Mouse (Mus musculus) embryonic facial prominence, embryonic 15.5 days (tissue): Measurements from ENCODE around the gene Kcnk13. TPM values are rescaled to one million over a fixed set of nuclear protein-coding genes. Genes with fewer than 3 reads are reported as not detected.
"Not testable (repeated sequence)": the region's sequence is repeated elsewhere in the genome, so short reads cannot be mapped to it uniquely, and the experiment has no call there.

Source experiments
- ATAC-seq: fragments of 200-750 bp; cut with Nextera tagmentation; 2 replicates; pipeline ENCODE4 v1.8.0; 2017; ENCODE audit warnings: low read depth, moderate TSS enrichment; ENCODE audit not compliant: insufficient number of reproducible peaks, low FRiP score, low TSS enrichment
- H3K27ac ChIP-seq: fragments of 300-500 bp; sonication (generic); replicated peaks from 2 replicates; pipeline ENCODE4 v1.5.1; 2015; ENCODE audit warnings: mild to moderate bottlenecking, inconsistent platforms
- H3K27me3 ChIP-seq: fragments of 300-500 bp; sonication (generic); 2 replicates; pipeline ENCODE4 v1.6.1; 2015; ENCODE audit warnings: inconsistent platforms
- H3K36me3 ChIP-seq: fragments of 300-500 bp; sonication (generic); 2 replicates; pipeline ENCODE4 v1.6.1; 2015; ENCODE audit warnings: mild to moderate bottlenecking, inconsistent platforms
- H3K4me1 ChIP-seq: fragments of 300-500 bp; sonication (generic); 2 replicates; pipeline ENCODE4 v1.6.1; 2015; ENCODE audit warnings: inconsistent platforms
- H3K4me2 ChIP-seq: fragments of 300-500 bp; sonication (generic); replicated peaks from 2 replicates; pipeline ENCODE4 v1.6.1; 2015; ENCODE audit warnings: mild to moderate bottlenecking, inconsistent platforms
- H3K4me3 ChIP-seq: fragments of 300-500 bp; sonication (generic); replicated peaks from 2 replicates; pipeline ENCODE4 v1.5.1; 2015; ENCODE audit warnings: mild to moderate bottlenecking, inconsistent platforms
- H3K9ac ChIP-seq: fragments of 300-500 bp; sonication (generic); 2 replicates; pipeline ENCODE4 v1.6.1; 2015; ENCODE audit warnings: inconsistent platforms
- H3K9me3 ChIP-seq: fragments of 300-500 bp; sonication (generic); replicated peaks from 2 replicates; pipeline ENCODE4 v1.6.1; 2016; ENCODE audit warnings: inconsistent platforms
- WGBS: fragments of 180-500 bp; shearing (Covaris S2); methylation state at CpG from one replicate; pipeline ENCODE4 v1.1.7; 2015; 5-methylcytosine and 5-hydroxymethylcytosine counted together
- polyA plus RNA-seq: library from polyadenylated mRNA; unstranded; fragments of >200 nt; fragmentation: Nextera tagmentation; extraction: Ambion mirVana; gene quantifications from 2 replicates; pipeline ENCODE4 v1.2.1, GENCODE M21; 2015

Kcnk13 gene
- polyA plus RNA-seq, 1 experiment from 2014 or later, result 2.9 TPM

DNA sequence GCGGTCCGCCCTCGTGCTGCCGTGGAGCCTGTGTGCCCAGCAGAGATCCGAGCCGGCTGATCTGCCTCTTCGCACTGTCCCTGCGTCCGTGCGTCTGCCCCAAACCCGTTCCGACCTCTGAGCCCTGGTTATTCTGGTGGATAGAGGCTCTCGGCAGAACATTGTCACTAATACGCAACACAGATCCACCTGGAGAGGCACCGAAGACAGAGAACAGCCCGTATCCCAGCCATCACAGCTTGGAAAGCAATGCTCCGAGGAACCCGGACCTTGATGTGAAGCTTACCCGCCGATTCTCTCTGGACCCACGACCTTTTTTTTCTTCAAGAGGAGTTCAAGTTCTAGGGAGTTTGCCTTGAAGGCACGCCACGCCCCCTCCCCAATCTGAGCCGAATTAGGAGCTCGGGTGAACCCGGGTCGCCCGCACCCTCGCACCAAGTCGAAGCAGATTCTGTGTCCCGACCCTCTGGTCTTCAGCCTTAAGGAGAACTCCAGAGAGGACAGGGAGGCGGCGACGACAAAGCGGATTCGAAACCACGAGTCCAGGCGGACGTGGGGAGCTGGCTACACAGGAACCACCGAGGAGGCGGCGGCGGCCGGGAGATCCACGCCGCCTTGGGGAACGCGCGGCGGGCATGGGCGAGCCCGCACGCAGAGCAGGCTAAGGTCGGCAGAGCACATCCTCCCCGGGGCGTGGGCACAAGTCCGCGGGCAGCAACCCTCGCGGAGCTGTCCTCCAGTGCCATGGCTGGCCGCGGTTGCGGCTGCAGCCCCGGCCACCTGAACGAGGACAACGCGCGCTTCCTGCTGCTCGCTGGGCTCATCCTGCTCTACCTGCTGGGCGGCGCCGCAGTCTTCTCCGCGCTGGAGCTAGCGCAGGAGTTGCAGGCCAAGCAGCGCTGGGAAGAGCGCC is 1.2 kb downstream of the Kcnk13 start:
- ATAC-seq, result peak; percentile 31; the same call in 1 of the 2 replicates
- H3K36me3 ChIP-seq, result no peaks in the 10 kb centered on the region
- H3K27ac ChIP-seq, result no peak overlapping the region
- under 1% methylated on average over 77 of the region's 77 CpGs for WGBS
- H3K4me2 ChIP-seq, result peak overlapping the region; percentile 97
- H3K9me3 ChIP-seq, result no peaks in the 10 kb centered on the region
- H3K27me3 ChIP-seq, result peaks cover 75% of the 10 kb centered on the region
- peak overlapping the region; percentile 53 for H3K4me3 ChIP-seq
- peak overlapping the region; percentile 6; the same call in 1 of the 2 replicates for H3K9ac ChIP-seq
- peaks cover 32% of the 10 kb centered on the region for H3K4me1 ChIP-seq

DNA sequence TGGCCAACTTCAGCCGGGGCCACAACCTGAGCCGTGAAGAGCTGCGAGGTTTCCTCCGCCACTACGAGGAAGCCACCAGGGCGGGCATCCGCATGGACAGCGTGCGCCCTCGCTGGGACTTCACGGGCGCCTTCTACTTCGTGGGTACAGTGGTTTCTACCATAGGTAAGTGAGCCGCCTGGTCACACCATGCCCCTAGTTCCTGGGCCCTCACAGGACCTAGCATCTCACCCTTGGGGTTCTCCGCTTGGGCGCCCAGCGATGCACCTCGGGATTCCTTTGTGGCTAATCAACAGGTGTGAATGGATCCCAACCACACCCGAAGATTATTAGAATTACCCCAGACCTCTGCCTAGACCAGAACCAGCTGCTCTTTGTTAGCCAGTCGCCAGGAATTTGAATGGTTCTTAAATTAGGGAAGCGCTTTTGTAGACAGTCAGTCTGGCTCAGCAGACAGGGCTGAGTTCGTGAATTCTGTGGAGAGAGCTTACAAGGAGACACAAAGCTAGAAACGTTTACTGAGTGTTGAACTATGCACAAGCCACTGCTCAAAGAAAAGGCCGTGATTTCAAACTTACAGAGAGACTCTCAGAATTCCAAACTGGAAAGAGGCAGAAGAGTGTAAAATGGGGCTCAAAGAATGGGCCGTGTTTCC is 1.9 kb downstream of the Kcnk13 start:
- 4% methylated on average over 25 of the region's 25 CpGs for WGBS
- Histone ChIP-seq H3K9ac (no peak overlapping the region; the same call in 1 of the 2 replicates), H3K4me1 (peaks cover 32% of the 10 kb centered on the region), H3K9me3 (no peaks in the 10 kb centered on the region), H3K27me3 (peaks cover 73% of the 10 kb centered on the region), H3K36me3 (no peaks in the 10 kb centered on the region), H3K27ac (no peak overlapping the region), H3K4me2 (peak overlapping the region; percentile 97), H3K4me3 (peak overlapping the region; percentile 53)
- ATAC-seq, result no peak

DNA sequence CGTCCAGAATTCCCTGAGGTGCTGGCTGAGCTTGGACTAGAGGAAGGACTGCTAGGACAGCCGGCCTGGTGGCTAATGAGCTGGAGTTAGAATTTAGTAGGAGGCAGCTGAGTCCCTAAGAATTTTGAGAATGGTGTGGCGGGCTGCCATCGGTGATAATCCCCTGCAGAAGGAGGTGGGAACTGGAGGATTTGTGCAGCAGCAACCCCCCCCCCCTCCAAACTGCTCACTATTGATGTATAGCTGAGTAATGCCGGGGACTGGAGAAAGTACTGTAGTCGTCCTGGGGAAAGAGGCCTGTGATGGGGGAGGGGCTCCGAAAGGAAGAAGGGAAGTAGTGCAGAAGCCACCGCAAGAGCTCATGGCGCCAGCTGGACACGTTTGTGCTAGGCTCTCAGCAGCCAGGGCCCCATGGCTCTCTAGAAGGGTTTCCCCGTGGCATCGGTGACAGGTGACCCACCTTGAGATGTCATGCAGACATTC is 2.6 kb downstream of the Kcnk13 start:
- 6% methylated on average over 12 of the region's 12 CpGs for WGBS
- H3K9ac ChIP-seq, result no peak overlapping the region
- no peaks in the 10 kb centered on the region for H3K9me3 ChIP-seq
- no peak for ATAC-seq
- H3K4me3 ChIP-seq, result peak overlapping the region; percentile 53
- H3K36me3 ChIP-seq, result no peaks in the 10 kb centered on the region
- H3K4me2 ChIP-seq, result 0 out of 2 replicates have a peak overlapping the region, but pooled peaks have one; percentile 8
- no peak overlapping the region for H3K27ac ChIP-seq
- peaks cover 70% of the 10 kb centered on the region for H3K27me3 ChIP-seq
- peaks cover 32% of the 10 kb centered on the region for H3K4me1 ChIP-seq

DNA sequence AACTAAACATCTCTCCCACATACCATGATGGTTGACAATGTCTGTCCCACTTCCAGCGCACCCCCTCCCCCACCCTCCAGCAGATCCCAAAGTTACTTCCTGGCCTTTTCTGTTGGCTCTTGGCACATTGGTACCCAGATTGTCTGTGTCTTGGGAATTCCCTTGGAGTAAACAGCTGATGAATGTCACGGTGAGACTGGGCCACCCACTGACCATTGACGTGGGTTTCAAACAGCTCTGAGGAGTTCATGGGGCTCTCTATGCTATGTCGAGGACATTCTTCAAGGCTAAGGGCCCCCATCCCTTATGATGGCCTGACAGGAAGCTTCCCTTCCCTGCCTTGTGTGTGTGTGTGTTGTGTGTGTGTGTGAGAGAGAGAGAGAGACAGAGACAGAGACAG is 5.6 kb downstream of the Kcnk13 start:
- Histone ChIP-seq H3K27me3 (peaks cover 50% of the 10 kb centered on the region), H3K9ac (no peak overlapping the region), H3K4me2 (no peak overlapping the region), H3K4me3 (no peak overlapping the region), H3K36me3 (no peaks in the 10 kb centered on the region), H3K9me3 (no peaks in the 10 kb centered on the region), H3K4me1 (peaks cover 24% of the 10 kb centered on the region), H3K27ac (no peak overlapping the region)
- 69% methylated on average over 4 of the region's 4 CpGs for WGBS
- no peak for ATAC-seq

DNA sequence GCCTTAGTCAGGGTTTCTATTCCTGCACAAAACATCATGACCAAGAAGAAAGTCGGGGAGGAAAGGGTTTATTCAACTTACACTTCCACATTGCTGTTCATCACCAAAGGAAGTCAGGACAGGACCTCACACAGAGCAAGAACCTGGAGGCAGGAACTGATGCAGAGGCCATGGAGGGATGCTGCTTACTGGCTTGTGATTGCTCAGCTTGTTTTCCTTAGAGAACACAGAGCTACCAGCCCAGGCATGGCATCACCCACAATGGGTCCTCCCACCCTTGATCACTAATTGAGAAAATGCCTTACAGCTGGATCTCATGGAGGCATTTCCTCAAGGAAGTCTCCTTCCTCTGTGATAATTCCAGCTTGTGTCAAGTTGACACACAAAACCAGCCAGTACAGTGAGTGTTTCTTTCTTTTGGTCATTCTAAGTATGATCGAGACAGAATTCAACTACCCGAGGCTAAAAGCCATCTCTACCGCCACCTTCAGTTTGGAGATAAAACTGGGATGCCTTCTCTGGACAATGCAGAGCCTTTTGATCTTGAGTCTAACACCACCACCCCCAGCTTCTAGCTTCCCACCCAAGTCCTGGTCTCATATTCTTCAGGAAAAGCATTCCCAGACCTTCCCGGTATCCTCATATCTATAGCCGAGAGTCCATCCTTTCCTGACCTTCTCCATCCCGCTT is 7.1 kb downstream of the Kcnk13 start:
- not testable (repeated sequence) for ATAC-seq, H3K4me2 ChIP-seq, H3K27ac ChIP-seq, H3K9me3 ChIP-seq, H3K36me3 ChIP-seq, H3K4me1 ChIP-seq, H3K9ac ChIP-seq, H3K4me3 ChIP-seq
- 75% methylated on average over 7 of the region's 7 CpGs for WGBS
- H3K27me3 ChIP-seq, result peaks cover 36% of the 10 kb centered on the region

DNA sequence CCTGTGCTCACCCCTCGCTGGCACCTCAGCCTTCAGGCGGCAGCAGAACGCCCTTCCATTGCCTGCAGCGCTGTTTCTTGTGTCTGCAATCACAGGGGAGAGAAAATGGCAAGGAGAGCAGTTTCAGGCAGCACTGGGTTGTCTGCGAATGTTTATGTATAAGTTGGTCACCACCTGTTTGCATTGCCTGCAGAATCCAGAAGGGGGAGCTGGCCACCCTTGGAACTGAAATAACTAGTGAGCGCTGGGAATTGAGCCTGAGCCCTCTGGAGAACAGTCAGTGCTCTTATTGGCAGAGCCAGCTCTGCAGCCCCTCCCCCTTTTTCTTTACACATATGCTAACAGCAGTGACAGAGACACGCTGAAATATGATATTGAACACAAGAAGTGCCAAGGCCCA is 8.5 kb downstream of the Kcnk13 start:
- Histone ChIP-seq H3K9me3 (no peaks in the 10 kb centered on the region), H3K4me1 (no peaks in the 10 kb centered on the region), H3K4me2 (no peak overlapping the region), H3K4me3 (no peak overlapping the region), H3K9ac (no peak overlapping the region), H3K27ac (no peak overlapping the region), H3K36me3 (no peaks in the 10 kb centered on the region), H3K27me3 (peaks cover 21% of the 10 kb centered on the region)
- WGBS, result 62% methylated on average over 7 of the region's 7 CpGs
- no peak for ATAC-seq

DNA sequence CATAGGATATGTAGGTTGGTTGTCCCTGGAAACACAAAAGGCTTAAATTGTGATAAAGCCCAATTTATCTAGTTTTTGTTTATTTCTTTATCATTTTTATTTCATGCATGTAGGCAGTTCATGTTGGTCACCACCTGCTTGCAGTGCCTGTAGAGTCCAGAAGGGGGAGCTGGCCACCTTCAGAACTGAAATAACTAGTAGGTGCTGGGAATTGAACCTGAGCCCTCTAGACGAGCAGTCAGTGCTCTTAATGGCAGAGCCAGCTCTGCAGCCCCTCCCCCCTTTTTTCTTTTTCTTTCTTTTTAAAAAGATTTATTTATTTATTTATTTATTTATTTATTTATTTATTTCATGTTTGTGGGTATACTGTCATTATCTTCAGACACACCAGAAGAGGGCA is 9.4 kb downstream of the Kcnk13 start:
- Histone ChIP-seq H3K4me3 (no peak overlapping the region), H3K4me1 (no peaks in the 10 kb centered on the region), H3K27ac (no peak overlapping the region), H3K9me3 (no peaks in the 10 kb centered on the region), H3K36me3 (no peaks in the 10 kb centered on the region), H3K4me2 (no peak overlapping the region), H3K9ac (no peak overlapping the region), H3K27me3 (peaks cover 12% of the 10 kb centered on the region)
- 80% methylated on average over 1 of the region's 1 CpGs for WGBS
- no peak for ATAC-seq

DNA sequence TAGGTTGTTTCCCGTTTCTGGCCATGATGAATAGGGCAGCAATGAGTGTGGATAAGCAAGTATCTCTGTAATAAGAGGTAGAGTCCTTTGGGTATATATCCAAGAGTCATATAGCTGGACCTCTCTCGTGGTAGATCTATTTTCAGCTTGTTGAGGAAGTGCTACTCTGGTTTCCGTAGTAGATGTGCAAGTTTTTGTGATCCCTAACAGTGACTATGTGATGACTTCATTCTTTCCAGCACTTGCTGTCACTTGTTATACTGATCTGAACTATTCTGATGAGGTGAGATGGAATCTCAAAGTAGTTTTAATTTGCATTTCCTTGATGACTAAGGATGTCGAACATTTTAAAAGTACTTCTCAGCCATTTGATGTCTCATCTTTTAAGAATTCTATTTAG is 15.2 kb downstream of the Kcnk13 start:
- Histone ChIP-seq H3K9me3 (no peaks in the 10 kb centered on the region), H3K4me3 (no peak overlapping the region), H3K27me3 (no peaks in the 10 kb centered on the region), H3K4me2 (no peak overlapping the region), H3K4me1 (no peaks in the 10 kb centered on the region), H3K36me3 (no peaks in the 10 kb centered on the region), H3K27ac (no peak overlapping the region), H3K9ac (no peak overlapping the region)
- no peak for ATAC-seq
- WGBS, result 71% methylated on average over 4 of the region's 4 CpGs

DNA sequence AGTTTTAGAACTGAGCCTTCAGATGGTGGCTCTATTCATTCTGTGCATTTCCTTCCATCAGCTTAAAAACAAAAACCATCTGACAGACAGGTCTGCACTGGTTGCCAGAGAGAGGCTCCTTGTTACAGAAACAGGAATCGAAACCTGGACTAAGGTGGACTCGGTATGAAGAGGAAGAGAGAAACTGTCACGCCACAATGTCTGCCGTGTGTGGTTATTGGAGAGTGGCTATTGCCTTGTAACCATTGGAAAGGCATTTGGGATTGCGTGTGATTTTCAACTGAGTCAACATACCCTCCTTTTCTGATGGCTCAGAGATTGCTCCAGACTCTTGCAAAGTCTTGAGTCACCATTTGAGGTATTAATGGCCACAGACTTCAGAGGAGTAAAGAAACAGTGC is 22.5 kb downstream of the Kcnk13 start:
- no peaks in the 10 kb centered on the region for H3K27me3 ChIP-seq

DNA sequence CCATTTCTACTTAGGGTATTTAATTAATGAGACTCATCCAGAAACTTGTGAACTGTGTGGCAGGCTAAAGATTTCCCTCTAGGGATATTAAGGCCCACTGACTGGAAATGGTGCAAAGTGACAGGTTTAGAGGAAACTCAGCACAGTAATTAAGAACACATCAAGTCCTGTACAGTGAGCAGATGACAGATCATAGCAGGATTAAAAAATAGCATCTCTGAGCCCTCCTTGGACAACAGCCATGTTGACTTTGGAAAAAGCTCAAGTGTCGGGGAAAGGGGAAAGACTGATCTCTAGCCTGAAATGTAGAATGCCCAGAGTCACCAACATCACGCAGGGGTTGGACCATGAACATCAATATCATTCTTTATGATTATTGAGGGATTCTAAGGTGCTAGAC is 23.8 kb downstream of the Kcnk13 start:
- no peak for ATAC-seq
- Histone ChIP-seq H3K4me2 (no peak overlapping the region), H3K27ac (no peak overlapping the region), H3K9me3 (no peaks in the 10 kb centered on the region), H3K4me1 (no peaks in the 10 kb centered on the region), H3K27me3 (no peaks in the 10 kb centered on the region), H3K36me3 (no peaks in the 10 kb centered on the region), H3K4me3 (no peak overlapping the region), H3K9ac (no peak overlapping the region)
- 75% methylated on average over 2 of the region's 2 CpGs for whole genome bisulfite sequencing

More for the DNA sequence above, 22.5 kb downstream of the Kcnk13 start:
- Histone ChIP-seq H3K36me3 (no peaks in the 10 kb centered on the region), H3K9ac (no peak overlapping the region), H3K27ac (no peak overlapping the region), H3K9me3 (no peaks in the 10 kb centered on the region), H3K4me3 (no peak overlapping the region), H3K4me1 (no peaks in the 10 kb centered on the region), H3K4me2 (no peak overlapping the region)
- 94% methylated on average over 5 of the region's 5 CpGs for WGBS
- no peak for ATAC-seq

DNA sequence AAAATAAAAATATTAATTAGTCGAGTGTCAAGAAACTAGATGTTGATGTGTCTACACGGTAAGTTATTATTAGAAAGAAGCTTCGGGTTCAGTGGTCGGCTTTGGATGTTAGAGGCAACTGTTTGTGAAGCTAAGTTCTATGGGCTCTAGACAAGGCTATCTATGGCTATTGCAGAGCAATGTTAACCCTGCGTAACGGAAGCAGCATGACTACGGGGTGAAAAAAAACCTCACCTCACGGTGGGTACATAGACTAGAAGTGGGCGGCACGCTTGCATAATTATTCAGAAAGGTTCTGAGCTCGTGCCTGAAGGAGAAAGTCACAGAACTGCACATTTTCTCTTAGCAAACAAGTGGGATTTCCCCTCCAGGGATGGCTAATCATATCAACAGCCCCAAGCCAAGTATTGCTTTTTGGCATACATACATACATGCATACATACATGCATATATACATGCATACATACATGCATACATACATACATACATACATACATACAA is 28.1 kb downstream of the Kcnk13 start:
- no peak for ATAC-seq
- WGBS, result 89% methylated on average over 11 of the region's 11 CpGs
- Histone ChIP-seq H3K9me3 (no peaks in the 10 kb centered on the region), H3K27ac (no peak overlapping the region), H3K4me3 (no peak overlapping the region), H3K4me1 (no peaks in the 10 kb centered on the region), H3K9ac (no peak overlapping the region), H3K36me3 (no peaks in the 10 kb centered on the region), H3K27me3 (no peaks in the 10 kb centered on the region), H3K4me2 (no peak overlapping the region)
